Mouse (Mus musculus): ENCODE measurements around the gene Sorbs2. TPM values are rescaled to one million over a fixed set of nuclear protein-coding genes. Genes with fewer than 3 reads are reported as not detected.

Sorbs2 gene
- polyA plus RNA-seq, 1 experiment from 2014 or later: 3.8 TPM

DNA sequence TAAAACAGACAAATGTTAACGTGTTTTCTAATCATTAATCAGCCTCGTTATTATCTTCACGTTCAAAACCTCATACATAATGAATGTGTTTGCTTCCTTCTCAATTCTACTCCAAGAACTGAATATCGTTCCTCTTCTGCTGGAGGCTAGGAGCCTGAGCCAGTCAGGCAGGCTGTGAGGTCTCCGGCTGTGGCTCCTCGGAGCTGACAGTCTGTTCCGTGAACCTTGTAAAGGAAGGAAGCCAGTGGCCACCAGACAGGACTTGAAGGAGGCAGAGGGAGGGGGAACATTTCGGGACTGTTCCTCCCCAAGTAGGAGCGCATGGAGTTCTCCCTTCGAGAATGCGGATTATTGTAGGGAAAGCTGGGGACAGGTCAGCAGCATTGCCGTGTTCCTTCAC lies 153.0 kb downstream of the Sorbs2 start:
- Histone ChIP-seq H3K4me1 (replicated peaks) (no peaks in the 10 kb centered on the region), H3K27me3 (no peaks in the 10 kb centered on the region), H3K9me3 (replicated peaks) (no peaks in the 10 kb centered on the region), H3K9ac (no peak overlapping the region), H3K4me3 (replicated peaks) (no peak overlapping the region), H3K36me3 (no peaks in the 10 kb centered on the region), H3K27ac (no peak overlapping the region), H3K4me2 (no peak overlapping the region)
- DNase-seq (no peak), ATAC-seq (ENCODE audit: low read depth) (no peak)
- 38% methylated on average over 12 of the region's 12 CpGs for WGBS (ENCODE audit: insufficient replicate concordance)

DNA sequence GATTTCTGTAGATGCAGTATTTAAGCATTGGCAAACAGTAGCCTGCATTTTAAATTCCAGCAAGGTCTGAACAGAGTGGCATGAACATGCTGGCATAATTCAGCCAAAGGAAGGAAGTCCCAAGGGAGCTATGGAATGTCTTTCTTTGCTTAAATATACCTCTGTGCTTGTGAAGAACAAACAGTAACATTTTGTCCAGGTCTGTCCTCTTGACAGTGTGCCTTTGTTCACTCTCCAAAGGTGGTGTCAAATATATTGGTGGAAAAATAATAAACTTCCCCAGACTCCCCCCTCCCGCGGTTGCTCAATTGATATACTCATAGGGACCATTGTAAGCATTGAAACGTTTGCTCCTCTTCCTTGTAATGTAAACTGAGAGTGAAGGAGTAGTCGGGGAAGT lies 154.0 kb downstream of the Sorbs2 start:
- no peak overlapping the region for H3K4me3 ChIP-seq (replicated peaks)

DNA sequence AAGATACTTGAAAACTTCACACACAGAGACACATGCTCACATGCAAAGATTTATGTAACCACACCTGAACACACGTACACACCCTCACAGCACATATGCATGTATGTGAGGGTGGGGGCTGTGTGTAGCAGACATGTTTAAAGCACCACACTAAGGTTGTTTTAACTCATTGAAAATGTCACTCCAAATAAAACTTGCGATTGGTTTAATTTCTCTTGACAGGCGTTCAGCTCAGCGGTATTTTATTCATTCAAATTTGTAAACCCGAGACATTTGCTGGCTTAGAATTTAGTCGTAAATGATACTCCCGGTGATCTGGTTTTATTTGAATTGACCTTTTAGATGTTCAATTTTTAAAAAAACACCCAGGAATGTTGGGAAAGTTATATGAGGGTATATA lies 158.6 kb downstream of the Sorbs2 start:
- Histone ChIP-seq H3K27ac (no peak overlapping the region), H3K4me2 (no peak overlapping the region), H3K4me3 (replicated peaks) (no peak overlapping the region), H3K9ac (no peak overlapping the region), H3K9me3 (replicated peaks) (no peaks in the 10 kb centered on the region), H3K36me3 (no peaks in the 10 kb centered on the region), H3K4me1 (replicated peaks) (no peaks in the 10 kb centered on the region), H3K27me3 (no peaks in the 10 kb centered on the region)
- 76% methylated on average over 7 of the region's 7 CpGs for WGBS (ENCODE audit: insufficient replicate concordance)
- ATAC-seq (ENCODE audit: low read depth) (no peak), DNase-seq (no peak)

More for the DNA sequence above, 154.0 kb downstream of the Sorbs2 start:
- no peaks in the 10 kb centered on the region for H3K27me3 ChIP-seq
- ATAC-seq (ENCODE audit: low read depth) (no peak), DNase-seq (no peak)
- no peak overlapping the region for H3K27ac ChIP-seq
- H3K9me3 ChIP-seq (replicated peaks): no peaks in the 10 kb centered on the region
- H3K4me2 ChIP-seq: no peak overlapping the region
- 58% methylated on average over 4 of the region's 4 CpGs for whole genome bisulfite sequencing (ENCODE audit: insufficient replicate concordance)
- H3K9ac ChIP-seq: no peak overlapping the region
- H3K4me1 ChIP-seq (replicated peaks): no peaks in the 10 kb centered on the region
- H3K36me3 ChIP-seq: no peaks in the 10 kb centered on the region

DNA sequence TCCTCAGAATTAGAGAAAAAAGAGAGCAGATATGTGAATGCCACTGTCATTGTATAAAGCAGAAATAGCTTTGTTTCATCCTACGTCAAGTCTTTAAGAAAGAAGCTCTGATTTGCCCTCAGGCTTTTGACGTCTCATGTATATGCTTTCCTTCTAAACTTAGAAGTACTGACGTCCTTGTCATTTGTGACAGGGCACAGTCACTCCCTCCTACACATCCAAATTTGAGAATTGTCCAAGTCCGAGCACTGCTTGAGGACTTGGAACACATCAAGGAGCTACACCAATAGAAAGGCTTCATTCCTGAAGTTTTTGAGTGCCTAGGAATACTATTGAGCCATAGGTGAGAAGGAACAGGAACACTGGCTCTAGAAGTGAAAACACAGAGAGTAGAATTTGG lies 165.6 kb downstream of the Sorbs2 start:
- Histone ChIP-seq H3K27me3 (no peaks in the 10 kb centered on the region), H3K9me3 (replicated peaks) (no peaks in the 10 kb centered on the region), H3K9ac (no peak overlapping the region), H3K4me2 (no peak overlapping the region), H3K4me3 (replicated peaks) (no peak overlapping the region), H3K36me3 (no peaks in the 10 kb centered on the region), H3K27ac (no peak overlapping the region), H3K4me1 (replicated peaks) (no peaks in the 10 kb centered on the region)
- 66% methylated on average over 4 of the region's 4 CpGs for WGBS (ENCODE audit: insufficient replicate concordance)
- no peak for DNase-seq
- ATAC-seq (ENCODE audit: low read depth): no peak

DNA sequence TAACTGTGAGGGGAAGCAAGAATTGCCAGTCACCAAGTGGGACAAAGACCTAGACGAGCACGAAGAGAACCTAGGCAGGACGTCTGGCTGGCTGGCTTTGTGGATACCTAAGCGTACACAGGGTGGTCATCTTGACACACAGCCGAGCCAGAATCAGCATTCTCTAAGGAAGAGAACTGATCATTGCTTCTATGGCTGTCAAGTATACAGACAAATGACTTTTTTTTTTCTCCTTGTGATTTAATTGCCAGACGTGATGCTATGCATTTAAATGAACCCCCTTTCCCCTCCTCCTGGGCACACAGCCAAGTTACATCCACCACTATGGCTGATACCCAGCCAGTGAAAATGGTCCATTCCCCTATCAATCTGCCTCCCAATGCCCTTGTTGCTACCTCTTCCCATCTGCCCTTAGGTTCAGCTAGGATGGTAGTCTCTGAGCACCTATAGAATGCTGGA lies 168.3 kb downstream of the Sorbs2 start:
- Histone ChIP-seq H3K4me3 (replicated peaks) (no peak overlapping the region), H3K27ac (no peak overlapping the region), H3K9ac (no peak overlapping the region), H3K27me3 (no peaks in the 10 kb centered on the region), H3K4me2 (no peak overlapping the region), H3K36me3 (no peaks in the 10 kb centered on the region), H3K9me3 (replicated peaks) (no peaks in the 10 kb centered on the region), H3K4me1 (replicated peaks) (no peaks in the 10 kb centered on the region)
- 61% methylated on average over 6 of the region's 6 CpGs for WGBS (ENCODE audit: insufficient replicate concordance)
- no peak for ATAC-seq (ENCODE audit: low read depth)
- DNase-seq: no peak

DNA sequence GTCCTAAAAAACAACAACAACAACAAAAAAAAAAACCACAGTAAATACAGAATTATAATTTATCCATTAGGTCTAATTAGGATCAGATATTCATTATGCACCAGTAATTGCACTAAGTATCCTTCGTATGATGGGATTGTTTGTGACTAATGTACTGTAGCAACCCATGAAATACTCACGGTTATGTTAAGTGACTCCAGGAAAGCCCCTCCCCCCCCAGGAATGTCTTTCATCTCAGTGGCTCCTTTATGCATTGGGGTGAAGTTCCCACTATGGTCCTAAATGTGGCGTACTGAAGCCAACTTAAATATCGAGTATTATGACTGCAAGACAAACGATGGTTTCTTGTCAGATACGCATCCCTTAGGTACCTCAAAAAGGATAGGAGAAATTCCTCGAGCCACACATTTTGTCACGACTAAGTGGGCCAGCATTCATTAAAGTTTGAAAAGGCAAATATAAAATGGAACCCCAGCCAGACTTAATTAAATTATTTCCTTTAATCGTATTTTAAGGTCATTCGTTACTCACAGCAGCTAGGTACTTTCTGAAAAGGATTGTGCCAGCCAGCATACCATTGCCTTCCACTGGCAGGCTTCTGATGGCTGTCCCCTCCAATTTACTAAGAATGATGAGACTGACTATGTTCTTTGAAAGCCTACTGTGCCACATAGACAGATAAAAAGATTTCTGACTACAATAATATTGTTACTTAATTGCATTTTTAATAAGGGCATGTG lies 169.7 kb downstream of the Sorbs2 start:
- H3K9me3 ChIP-seq (replicated peaks): no peaks in the 10 kb centered on the region
- no peak overlapping the region for H3K4me3 ChIP-seq (replicated peaks)
- ATAC-seq (ENCODE audit: low read depth) (no peak), DNase-seq (no peak)
- H3K9ac ChIP-seq: no peak overlapping the region
- H3K4me1 ChIP-seq (replicated peaks): no peaks in the 10 kb centered on the region
- H3K27me3 ChIP-seq: no peaks in the 10 kb centered on the region
- 62% methylated on average over 10 of the region's 10 CpGs for WGBS (ENCODE audit: insufficient replicate concordance)
- H3K4me2 ChIP-seq: no peak overlapping the region
- no peaks in the 10 kb centered on the region for H3K36me3 ChIP-seq
- no peak overlapping the region for H3K27ac ChIP-seq

DNA sequence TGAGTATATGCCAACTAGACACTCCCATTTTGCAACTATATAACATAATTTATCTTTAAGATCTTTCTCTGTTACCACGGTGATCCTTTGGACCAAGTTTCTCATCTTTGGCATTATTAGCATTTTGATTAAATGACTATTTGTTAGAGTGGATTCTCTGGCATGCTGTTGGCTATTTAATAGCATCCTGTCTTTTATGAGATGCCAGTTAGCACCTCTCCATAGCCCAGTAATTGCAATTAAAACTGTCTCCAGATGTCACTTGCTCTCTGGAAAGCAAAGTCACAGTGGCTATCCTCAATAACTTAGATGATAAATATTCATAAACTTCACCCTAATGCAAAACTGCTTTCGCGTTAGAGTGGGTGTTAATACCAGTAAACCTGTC lies 170.3 kb downstream of the Sorbs2 start:
- WGBS (ENCODE audit: insufficient replicate concordance): 71% methylated on average over 3 of the region's 3 CpGs
- no peaks in the 10 kb centered on the region for H3K36me3 ChIP-seq
- H3K27me3 ChIP-seq: no peaks in the 10 kb centered on the region
- no peak overlapping the region for H3K9ac ChIP-seq
- DNase-seq (no peak), ATAC-seq (ENCODE audit: low read depth) (no peak)
- H3K9me3 ChIP-seq (replicated peaks): no peaks in the 10 kb centered on the region
- H3K4me3 ChIP-seq (replicated peaks): no peak overlapping the region
- no peak overlapping the region for H3K4me2 ChIP-seq
- no peaks in the 10 kb centered on the region for H3K4me1 ChIP-seq (replicated peaks)
- no peak overlapping the region for H3K27ac ChIP-seq

DNA sequence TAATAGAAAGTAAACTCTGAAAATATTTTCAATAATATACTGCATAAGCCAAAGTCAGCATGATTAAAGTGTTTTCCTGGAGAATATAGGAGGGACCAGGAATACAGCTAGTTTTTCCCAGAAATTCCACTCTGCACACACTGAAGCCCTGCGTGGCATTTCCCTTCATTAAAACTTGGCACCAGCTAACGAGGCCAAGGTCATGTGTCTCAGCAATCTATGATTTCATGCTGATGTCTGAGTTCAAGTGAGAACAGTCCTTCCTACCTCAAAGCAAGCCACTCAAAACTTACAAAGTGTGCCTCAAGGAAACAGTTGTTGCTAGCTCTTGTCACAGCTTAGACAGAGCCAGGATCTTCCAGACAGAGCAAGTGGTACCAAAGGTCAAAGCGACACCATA lies 173.6 kb downstream of the Sorbs2 start:
- no peak for ATAC-seq (ENCODE audit: low read depth)
- no peaks in the 10 kb centered on the region for H3K9me3 ChIP-seq (replicated peaks)
- WGBS (ENCODE audit: insufficient replicate concordance): 60% methylated on average over 3 of the region's 3 CpGs

DNA sequence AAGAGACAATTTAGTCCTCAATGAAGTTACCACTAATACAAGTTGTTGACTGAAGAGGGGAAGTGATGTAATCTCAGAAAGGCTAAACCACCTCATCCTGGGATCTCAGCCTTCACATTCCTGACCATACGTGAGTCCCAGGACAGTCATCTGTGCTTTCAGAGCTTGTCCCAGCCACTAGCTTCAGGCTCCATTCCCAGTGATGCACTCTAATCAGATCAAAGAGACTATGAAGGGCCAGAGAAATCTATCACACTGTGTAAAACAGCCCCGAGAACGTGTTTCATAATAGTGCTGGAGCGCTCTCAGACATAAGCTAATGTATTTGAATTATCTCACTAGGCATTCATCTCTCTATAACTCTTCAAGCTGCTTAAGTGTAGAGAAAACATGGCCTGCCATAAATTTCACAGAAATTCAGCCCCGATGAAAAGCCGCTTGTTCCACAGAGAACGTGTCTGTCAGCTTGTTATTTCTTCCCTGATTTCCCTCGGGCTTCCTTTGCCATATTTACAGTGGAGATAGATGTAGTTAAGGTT lies 175.3 kb downstream of the Sorbs2 start:
- no peaks in the 10 kb centered on the region for H3K27me3 ChIP-seq
- 67% methylated on average over 8 of the region's 8 CpGs for WGBS (ENCODE audit: insufficient replicate concordance)
- DNase-seq (no peak), ATAC-seq (ENCODE audit: low read depth) (no peak)
- H3K4me1 ChIP-seq (replicated peaks): no peaks in the 10 kb centered on the region
- no peaks in the 10 kb centered on the region for H3K36me3 ChIP-seq
- H3K4me2 ChIP-seq: no peak overlapping the region
- no peak overlapping the region for H3K9ac ChIP-seq
- H3K4me3 ChIP-seq (replicated peaks): no peak overlapping the region
- H3K27ac ChIP-seq: no peak overlapping the region
- H3K9me3 ChIP-seq (replicated peaks): no peaks in the 10 kb centered on the region

More for the DNA sequence above, 173.6 kb downstream of the Sorbs2 start:
- DNase-seq: no peak
- Histone ChIP-seq H3K27me3 (no peaks in the 10 kb centered on the region), H3K9ac (no peak overlapping the region), H3K27ac (no peak overlapping the region), H3K36me3 (no peaks in the 10 kb centered on the region), H3K4me3 (replicated peaks) (no peak overlapping the region), H3K4me2 (no peak overlapping the region), H3K4me1 (replicated peaks) (no peaks in the 10 kb centered on the region)

DNA sequence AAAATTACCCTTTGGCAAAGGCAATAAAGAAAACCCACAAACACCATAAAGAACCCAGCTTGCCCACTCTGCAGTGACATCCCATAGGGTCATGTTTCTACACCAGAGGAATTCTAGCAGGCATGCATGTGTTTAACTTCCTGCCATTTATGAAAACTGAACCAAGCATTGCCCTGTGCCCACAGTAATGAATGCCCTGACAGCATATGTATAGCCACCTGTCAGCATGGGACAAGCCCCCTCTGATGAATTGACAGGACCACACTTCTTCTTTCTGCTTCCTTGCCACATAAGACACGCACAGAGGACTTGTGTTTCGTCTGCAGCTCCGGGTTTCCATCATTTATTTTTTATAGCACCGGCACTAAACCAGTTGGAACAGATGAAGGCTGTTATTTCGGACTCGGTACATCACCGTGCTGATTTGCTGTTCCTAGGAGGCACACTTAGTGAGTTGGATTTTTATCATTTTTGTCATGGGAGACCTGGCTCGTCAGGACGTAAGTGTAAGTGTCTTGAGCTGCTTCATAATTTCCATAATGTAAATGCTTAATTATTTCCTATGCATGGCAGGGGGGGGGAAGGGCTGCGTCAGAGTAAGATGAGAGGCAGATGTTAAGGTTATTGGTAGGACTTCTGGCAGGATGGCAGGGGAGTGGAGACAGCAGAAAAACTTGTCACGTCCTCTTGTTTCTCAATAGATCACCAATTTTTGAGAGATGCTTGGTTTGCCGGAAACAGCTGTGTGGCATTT lies 180.5 kb downstream of the Sorbs2 start:
- H3K27me3 ChIP-seq: no peaks in the 10 kb centered on the region
- H3K27ac ChIP-seq: no peak overlapping the region
- WGBS (ENCODE audit: insufficient replicate concordance): 71% methylated on average over 12 of the region's 12 CpGs
- H3K9ac ChIP-seq: no peak overlapping the region
- no peaks in the 10 kb centered on the region for H3K9me3 ChIP-seq (replicated peaks)
- no peak for ATAC-seq (ENCODE audit: low read depth)
- DNase-seq: no peak
- H3K4me1 ChIP-seq (replicated peaks): no peaks in the 10 kb centered on the region
- H3K4me2 ChIP-seq: no peak overlapping the region
- H3K4me3 ChIP-seq (replicated peaks): no peak overlapping the region
- no peaks in the 10 kb centered on the region for H3K36me3 ChIP-seq

DNA sequence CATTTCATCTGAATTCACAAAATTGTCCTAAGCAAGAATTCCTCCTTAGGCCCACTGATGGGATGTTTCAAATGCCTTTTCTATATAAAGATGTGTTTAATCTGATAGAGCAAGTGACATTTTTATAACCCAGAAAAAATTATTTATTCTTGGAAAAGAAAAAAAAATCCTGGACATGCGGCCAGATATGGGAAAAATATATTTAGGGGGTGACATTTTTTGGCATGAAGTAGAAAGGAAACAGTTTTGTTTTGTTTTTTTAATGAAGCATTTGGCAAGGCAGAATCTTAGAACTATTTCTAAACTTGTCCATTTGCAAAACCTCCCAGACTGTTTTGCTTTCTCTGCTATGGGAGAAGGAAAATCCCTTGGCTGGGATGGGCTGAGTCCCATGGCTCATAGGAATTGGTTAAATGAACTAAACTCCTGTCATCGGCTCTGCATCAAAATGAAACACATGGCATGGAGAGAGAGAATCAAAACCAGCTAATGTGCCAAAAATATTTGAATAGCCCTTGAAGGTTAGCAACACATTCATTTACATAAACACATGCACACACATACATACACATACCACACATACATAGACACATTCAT lies 182.1 kb downstream of the Sorbs2 start:
- H3K9ac ChIP-seq: no peak overlapping the region
- WGBS (ENCODE audit: insufficient replicate concordance): 64% methylated on average over 2 of the region's 2 CpGs
- no peak for DNase-seq

More for the DNA sequence above, 182.1 kb downstream of the Sorbs2 start:
- no peak for ATAC-seq (ENCODE audit: low read depth)
- Histone ChIP-seq H3K27ac (no peak overlapping the region), H3K4me3 (replicated peaks) (no peak overlapping the region), H3K4me2 (no peak overlapping the region), H3K4me1 (replicated peaks) (no peaks in the 10 kb centered on the region), H3K27me3 (no peaks in the 10 kb centered on the region), H3K9me3 (replicated peaks) (no peaks in the 10 kb centered on the region), H3K36me3 (no peaks in the 10 kb centered on the region)
